Comparison of ENCODE assay signal across 36 mouse cellular contexts in genomic region chr5:96189761-96190160, GRCm38 (mm10).
"Had no signal": no experiment of that assay in that cellular context is flagged by ENCODE, and none has a peak within 500 bp of the region (broad histone marks: within the 10 kb centered on the region; RNA-seq: fewer than 3 reads in every experiment).

No protein-coding gene starts in this region.

- H3K27me3 ChIP-seq: heart, embryonic 12.5 days; heart, embryonic 13.5 days; heart, embryonic 15.5 days; hindbrain, embryonic 12.5 days; hindbrain, embryonic 13.5 days; hindbrain, embryonic 15.5 days; intestine, embryonic 15.5 days; kidney, embryonic 15.5 days had no signal

- H3K4me1 ChIP-seq: heart, embryonic 10.5 days; heart, embryonic 12.5 days; heart, embryonic 13.5 days; heart, embryonic 15.5 days; hindbrain, embryonic 10.5 days; hindbrain, embryonic 12.5 days; hindbrain, embryonic 13.5 days; hindbrain, embryonic 15.5 days; intestine, embryonic 15.5 days; kidney, embryonic 15.5 days had no signal

- H3K4me3 ChIP-seq: heart, embryonic 10.5 days; heart, embryonic 12.5 days; heart, embryonic 13.5 days; heart, embryonic 15.5 days; hindbrain, embryonic 10.5 days; hindbrain, embryonic 12.5 days; hindbrain, embryonic 13.5 days; hindbrain, embryonic 15.5 days; intestine, embryonic 15.5 days; kidney, embryonic 15.5 days; layer of hippocampus, adult 2 months; left cerebral cortex, adult 2 months had no signal

- H3K9me3 ChIP-seq: heart, embryonic 10.5 days; heart, embryonic 12.5 days; heart, embryonic 13.5 days; heart, embryonic 15.5 days; hindbrain, embryonic 10.5 days; hindbrain, embryonic 12.5 days; hindbrain, embryonic 13.5 days; hindbrain, embryonic 15.5 days; intestine, embryonic 15.5 days; kidney, embryonic 15.5 days had no signal

- H3K4me2 ChIP-seq: heart, embryonic 11.5 days; heart, embryonic 12.5 days; heart, embryonic 13.5 days; heart, embryonic 15.5 days; hindbrain, embryonic 12.5 days; hindbrain, embryonic 13.5 days; hindbrain, embryonic 14.5 days; hindbrain, embryonic 15.5 days; intestine, embryonic 15.5 days; kidney, embryonic 15.5 days had no signal

- H3K36me3 ChIP-seq: heart, embryonic 10.5 days; heart, embryonic 12.5 days; heart, embryonic 13.5 days; heart, embryonic 15.5 days; hindbrain, embryonic 10.5 days; hindbrain, embryonic 12.5 days; hindbrain, embryonic 13.5 days; hindbrain, embryonic 15.5 days; intestine, embryonic 15.5 days; kidney, embryonic 15.5 days had no signal

- H3K27ac ChIP-seq: heart, embryonic 10.5 days; heart, embryonic 13.5 days; heart, embryonic 15.5 days; hindbrain, embryonic 10.5 days; hindbrain, embryonic 12.5 days; hindbrain, embryonic 13.5 days; hindbrain, embryonic 14.5 days; hindbrain, embryonic 15.5 days; hindbrain, postnatal 0 days; intestine, embryonic 15.5 days; kidney, embryonic 15.5 days; kidney, postnatal 0 days; layer of hippocampus, adult 2 months; left cerebral cortex, adult 2 months had no signal

- ATAC-seq: hindbrain, embryonic 16.5 days; hindbrain, postnatal 0 days; inflammation-experienced regulatory T-cells, adult 6 months; intestine, embryonic 15.5 days; intestine, embryonic 16.5 days; intestine, postnatal 0 days had no signal

- H3K9ac ChIP-seq: heart, embryonic 12.5 days; heart, embryonic 13.5 days; heart, embryonic 15.5 days; hindbrain, embryonic 12.5 days; hindbrain, embryonic 13.5 days; hindbrain, embryonic 14.5 days; hindbrain, embryonic 15.5 days; intestine, embryonic 15.5 days; kidney, embryonic 15.5 days had no signal

- DNase-seq: heart, postnatal 10 days; heart, postnatal 14 days; heart, postnatal 36 days; heart, postnatal 4 days; kidney, adult 11 months; kidney, adult 18-20 months; kidney, adult 2 months; kidney, adult 8-10 months; kidney, adult 9 months; kidney, postnatal 10 days; kidney, postnatal 14 days; kidney, postnatal 25 days; kidney, postnatal 36 days; kidney, postnatal 4 days; layer of hippocampus, adult 9-11 months; layer of hippocampus, postnatal 36 days had no signal
